Mouse (Mus musculus) bone marrow, adult 2 months (tissue): ENCODE data around the gene Tor4a.

ENCODE experiments used
- CTCF ChIP-seq: fragments of 200-500 bp; IDR thresholded peaks from 2 replicates; pipeline ENCODE4 v1.5.1; 2011; ENCODE audit warnings: low read length, control low read depth; ENCODE audit not compliant: control insufficient read depth, insufficient read depth
- POLR2A ChIP-seq: fragments of 200-500 bp; IDR thresholded peaks from 2 replicates; pipeline ENCODE4 v1.6.1; 2011; ENCODE audit warnings: low read depth, mild to moderate bottlenecking, control low read depth, low read length, borderline replicate concordance; ENCODE audit not compliant: control insufficient read depth

DNA sequence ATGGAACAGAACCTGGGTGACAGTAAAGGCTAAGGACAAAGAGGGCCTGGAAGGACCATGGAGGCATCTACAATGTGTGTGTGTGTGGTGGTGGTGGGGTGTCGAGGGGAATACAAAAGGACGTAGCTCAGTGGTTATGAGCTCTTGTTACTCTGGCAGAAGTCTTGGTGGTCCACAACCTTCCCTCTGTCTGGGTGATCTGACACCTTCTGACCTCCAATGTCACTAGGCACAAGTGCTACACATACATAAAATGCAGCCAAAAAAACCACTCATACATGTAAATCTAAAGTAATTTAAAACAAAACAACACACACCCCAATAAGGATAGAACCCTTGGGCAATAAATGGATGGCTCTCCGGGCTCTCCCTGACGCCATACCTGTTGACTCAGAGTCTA is 30.7 kb upstream of the Tor4a start:
- TF ChIP-seq POLR2A, result no peak
- no peak for TF ChIP-seq CTCF
